Mouse (Mus musculus): ENCODE measurements around the gene F12. TPM values are rescaled to one million over a fixed set of nuclear protein-coding genes. Genes with fewer than 3 reads are reported as not detected.

F12 gene
- 118 and 151 TPM in 2 replicates for polyA plus RNA-seq (2015; fragmentation: Nextera tagmentation; extraction: Ambion mirVana)

DNA sequence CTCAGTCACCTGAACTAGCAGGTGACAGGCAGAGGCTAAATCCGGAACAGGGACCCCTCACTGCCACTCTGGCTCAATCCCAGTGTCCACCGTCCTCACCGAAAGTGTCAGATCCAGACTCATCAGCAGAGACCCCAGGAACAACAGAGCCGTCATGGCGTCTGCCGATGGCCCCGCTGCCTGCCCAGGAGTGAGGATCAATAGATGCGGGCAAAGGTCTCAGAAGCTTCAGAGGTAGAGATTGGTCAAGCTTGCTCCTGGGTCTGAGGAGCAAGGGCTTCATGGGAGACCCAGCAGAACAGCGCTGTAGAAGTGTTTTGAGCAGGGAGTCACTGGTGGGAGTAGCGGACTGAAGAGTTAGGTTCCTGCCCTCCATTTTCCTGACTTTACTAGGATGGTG is at the start of gene F12:
Gene F12 (minus strand): TSS at position 181 of the 400 bp plus-strand sequence.
- Histone ChIP-seq H3K4me3 (replicated peaks) (peak within 1 kb of the TSS; percentile 36), H3K9me3 (replicated peaks) (no peaks in the 10 kb centered on the region), H3K27me3 (peaks cover 19% of the 10 kb centered on the region), H3K4me2 (peak within 1 kb of the TSS; percentile 39), H3K9ac (0 out of 2 replicates have a peak within 1 kb of the TSS, but pooled peaks have one; percentile 15), H3K4me1 (replicated peaks) (peaks cover 29% of the 10 kb centered on the region), H3K36me3 (replicated peaks) (no peaks in the 10 kb centered on the region), H3K27ac (replicated peaks) (0 out of 2 replicates have a peak within 1 kb of the TSS, but pooled peaks have one; percentile 6)
- no peak for ATAC-seq (ENCODE audit: insufficient read depth)
- WGBS (ENCODE audit: insufficient replicate concordance), result 73% methylated on average over 10 of the region's 10 CpGs

DNA sequence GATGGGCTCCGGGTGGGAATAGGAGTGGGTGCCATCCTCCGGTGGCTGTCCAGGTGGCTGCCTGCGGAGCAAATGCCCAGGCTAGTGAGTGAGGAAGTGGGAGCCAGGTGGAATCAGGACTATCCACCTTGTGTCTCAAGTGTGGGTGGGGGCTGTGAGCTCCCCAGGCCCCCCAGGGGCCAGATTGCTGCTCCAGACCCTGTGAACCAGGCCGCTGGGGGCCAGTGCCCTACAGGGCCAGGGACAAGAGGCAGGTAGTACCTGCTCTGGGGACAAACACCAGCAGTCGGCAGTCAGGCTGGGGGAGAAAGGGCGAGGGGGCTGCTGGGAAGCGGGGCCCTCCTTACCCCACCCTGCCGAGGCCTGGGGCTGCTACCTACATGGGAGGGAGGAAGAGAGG is 49.7 kb upstream of the F12 start:
- WGBS (ENCODE audit: insufficient replicate concordance), result 80% methylated on average over 8 of the region's 8 CpGs
- Histone ChIP-seq H3K27ac (replicated peaks) (no peak overlapping the region), H3K36me3 (replicated peaks) (no peaks in the 10 kb centered on the region), H3K4me2 (no peak overlapping the region), H3K4me3 (replicated peaks) (no peak overlapping the region), H3K4me1 (replicated peaks) (peaks cover 26% of the 10 kb centered on the region), H3K27me3 (peaks cover 56% of the 10 kb centered on the region), H3K9ac (no peak overlapping the region), H3K9me3 (replicated peaks) (no peaks in the 10 kb centered on the region)
- no peak for ATAC-seq (ENCODE audit: insufficient read depth)

DNA sequence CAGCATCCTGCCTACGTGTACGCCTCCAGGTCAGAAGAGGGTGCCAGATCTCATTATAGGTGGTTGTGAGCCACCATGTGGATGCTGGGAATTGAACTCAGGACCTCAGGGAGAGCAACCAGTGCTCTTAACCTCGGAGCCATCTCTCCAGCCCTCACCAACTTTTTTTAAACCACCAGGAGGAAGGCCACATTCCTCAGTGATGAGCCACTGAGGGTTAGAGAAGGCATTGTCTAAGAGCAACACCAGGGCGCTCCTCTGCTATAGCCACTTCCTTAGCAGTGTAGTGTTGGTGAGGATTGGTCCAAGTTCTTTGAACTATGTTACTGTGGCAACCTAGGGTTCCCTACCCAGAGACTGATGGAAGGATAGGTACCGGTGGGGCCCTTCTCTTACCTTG is 49.2 kb upstream of the F12 start:
- Histone ChIP-seq H3K9ac (no peak overlapping the region), H3K4me1 (replicated peaks) (peaks cover 31% of the 10 kb centered on the region), H3K27me3 (peaks cover 61% of the 10 kb centered on the region), H3K9me3 (replicated peaks) (no peaks in the 10 kb centered on the region), H3K4me3 (replicated peaks) (no peak overlapping the region), H3K4me2 (no peak overlapping the region), H3K36me3 (replicated peaks) (no peaks in the 10 kb centered on the region), H3K27ac (replicated peaks) (no peak overlapping the region)
- WGBS (ENCODE audit: insufficient replicate concordance), result 68% methylated on average over 5 of the region's 5 CpGs
- ATAC-seq (ENCODE audit: insufficient read depth), result no peak

DNA sequence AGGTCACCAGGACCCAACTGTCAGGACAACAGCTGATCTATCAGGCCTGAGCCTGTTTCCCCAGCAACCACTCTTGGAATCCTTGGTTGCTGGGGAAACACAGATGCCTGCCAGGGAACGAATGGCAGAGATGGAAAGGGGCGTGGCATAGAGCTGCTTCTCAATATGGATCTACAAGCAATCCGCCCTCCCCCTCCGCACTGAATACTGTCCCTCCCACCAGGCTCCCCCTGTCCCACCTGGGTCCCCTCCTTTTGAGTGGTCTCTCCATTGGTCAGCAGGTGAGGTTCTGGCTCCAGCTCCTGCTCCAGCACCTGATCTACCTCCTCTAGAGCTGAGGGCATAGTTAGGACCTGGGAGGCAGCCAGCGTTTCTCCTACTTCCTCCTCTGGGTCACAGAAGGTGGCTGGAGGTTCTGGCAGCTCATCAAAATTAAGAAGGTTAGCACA is 48.1 kb upstream of the F12 start:
- no peak overlapping the region for H3K9ac ChIP-seq
- H3K36me3 ChIP-seq (replicated peaks), result no peaks in the 10 kb centered on the region
- no peak for ATAC-seq (ENCODE audit: insufficient read depth)
- no peak overlapping the region for H3K4me3 ChIP-seq (replicated peaks)
- H3K4me1 ChIP-seq (replicated peaks), result peaks cover 31% of the 10 kb centered on the region
- 44% methylated on average over 5 of the region's 5 CpGs for WGBS (ENCODE audit: insufficient replicate concordance)
- peaks cover 72% of the 10 kb centered on the region for H3K27me3 ChIP-seq
- H3K4me2 ChIP-seq, result no peak overlapping the region
- no peak overlapping the region for H3K27ac ChIP-seq (replicated peaks)
- no peaks in the 10 kb centered on the region for H3K9me3 ChIP-seq (replicated peaks)

DNA sequence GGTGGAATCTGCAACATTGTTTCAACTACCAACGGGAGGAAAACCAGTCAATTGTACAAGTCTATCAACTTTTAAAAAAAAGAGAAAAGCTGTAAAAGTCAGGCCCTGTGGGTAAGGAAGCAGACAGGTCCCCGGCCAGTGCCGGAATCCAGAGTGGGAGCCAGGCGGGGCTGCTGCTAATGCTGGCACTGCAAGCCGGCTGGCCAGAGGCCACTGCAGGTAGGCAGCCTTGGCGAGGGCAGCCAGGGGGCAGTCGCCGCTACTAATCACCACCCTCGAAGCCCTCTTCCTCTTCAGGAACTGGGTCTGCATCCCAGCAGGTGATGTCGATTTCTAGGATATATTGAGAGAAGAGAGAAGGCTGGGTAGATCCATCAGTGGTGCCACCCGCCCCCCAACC is 47.4 kb upstream of the F12 start:
- peaks cover 78% of the 10 kb centered on the region for H3K27me3 ChIP-seq
- H3K27ac ChIP-seq (replicated peaks), result no peak overlapping the region
- WGBS (ENCODE audit: insufficient replicate concordance), result 54% methylated on average over 11 of the region's 11 CpGs
- H3K9ac ChIP-seq, result no peak overlapping the region
- no peak overlapping the region for H3K4me3 ChIP-seq (replicated peaks)
- no peaks in the 10 kb centered on the region for H3K36me3 ChIP-seq (replicated peaks)
- no peak for ATAC-seq (ENCODE audit: insufficient read depth)
- H3K4me1 ChIP-seq (replicated peaks), result peaks cover 30% of the 10 kb centered on the region
- no peak overlapping the region for H3K4me2 ChIP-seq
- no peaks in the 10 kb centered on the region for H3K9me3 ChIP-seq (replicated peaks)

DNA sequence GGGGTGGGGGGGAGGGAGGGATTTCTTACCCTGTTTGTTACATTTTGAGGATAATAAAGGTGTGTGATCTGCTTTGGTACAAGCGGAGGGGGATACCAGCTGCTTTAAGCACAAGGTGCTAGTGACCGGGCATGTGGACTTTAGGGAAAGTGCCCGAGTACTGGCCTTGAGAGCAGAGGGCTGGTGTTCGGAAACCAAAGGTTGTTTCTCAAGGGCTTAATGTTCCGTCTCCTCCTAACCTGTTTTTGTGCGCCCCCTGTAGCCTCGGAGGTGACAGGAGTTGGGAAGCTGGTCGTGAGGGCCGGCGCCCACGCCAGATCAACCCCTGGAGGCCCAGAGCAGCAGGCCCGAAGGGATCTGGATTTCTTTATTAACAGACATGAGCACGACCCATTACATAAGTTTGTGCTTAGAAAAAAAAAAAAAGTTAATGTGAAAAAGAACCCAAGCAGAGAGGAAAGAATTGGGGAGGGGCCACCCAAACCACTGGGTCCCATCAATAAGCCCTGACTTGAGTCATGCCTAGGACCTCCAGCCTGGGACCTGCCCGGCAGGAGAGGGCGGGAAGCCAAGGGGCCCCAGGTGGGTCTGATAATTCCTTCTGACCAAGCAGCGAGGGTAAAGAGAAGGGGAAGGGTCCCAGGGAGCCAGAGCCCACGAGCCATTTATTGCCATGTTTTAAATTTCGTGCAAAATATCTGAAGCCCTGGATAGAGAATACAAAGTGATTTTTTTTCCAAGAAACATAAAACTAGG is 46.7 kb upstream of the F12 start:
- Histone ChIP-seq H3K27ac (replicated peaks) (no peak overlapping the region), H3K4me2 (peak overlapping the region; percentile 91), H3K36me3 (replicated peaks) (no peaks in the 10 kb centered on the region), H3K4me3 (replicated peaks) (peak overlapping the region; percentile 59), H3K9me3 (replicated peaks) (no peaks in the 10 kb centered on the region), H3K27me3 (peaks cover 86% of the 10 kb centered on the region), H3K4me1 (replicated peaks) (peaks cover 27% of the 10 kb centered on the region), H3K9ac (no peak overlapping the region)
- ATAC-seq (ENCODE audit: insufficient read depth), result no peak
- 17% methylated on average over 18 of the region's 18 CpGs for WGBS (ENCODE audit: insufficient replicate concordance)

DNA sequence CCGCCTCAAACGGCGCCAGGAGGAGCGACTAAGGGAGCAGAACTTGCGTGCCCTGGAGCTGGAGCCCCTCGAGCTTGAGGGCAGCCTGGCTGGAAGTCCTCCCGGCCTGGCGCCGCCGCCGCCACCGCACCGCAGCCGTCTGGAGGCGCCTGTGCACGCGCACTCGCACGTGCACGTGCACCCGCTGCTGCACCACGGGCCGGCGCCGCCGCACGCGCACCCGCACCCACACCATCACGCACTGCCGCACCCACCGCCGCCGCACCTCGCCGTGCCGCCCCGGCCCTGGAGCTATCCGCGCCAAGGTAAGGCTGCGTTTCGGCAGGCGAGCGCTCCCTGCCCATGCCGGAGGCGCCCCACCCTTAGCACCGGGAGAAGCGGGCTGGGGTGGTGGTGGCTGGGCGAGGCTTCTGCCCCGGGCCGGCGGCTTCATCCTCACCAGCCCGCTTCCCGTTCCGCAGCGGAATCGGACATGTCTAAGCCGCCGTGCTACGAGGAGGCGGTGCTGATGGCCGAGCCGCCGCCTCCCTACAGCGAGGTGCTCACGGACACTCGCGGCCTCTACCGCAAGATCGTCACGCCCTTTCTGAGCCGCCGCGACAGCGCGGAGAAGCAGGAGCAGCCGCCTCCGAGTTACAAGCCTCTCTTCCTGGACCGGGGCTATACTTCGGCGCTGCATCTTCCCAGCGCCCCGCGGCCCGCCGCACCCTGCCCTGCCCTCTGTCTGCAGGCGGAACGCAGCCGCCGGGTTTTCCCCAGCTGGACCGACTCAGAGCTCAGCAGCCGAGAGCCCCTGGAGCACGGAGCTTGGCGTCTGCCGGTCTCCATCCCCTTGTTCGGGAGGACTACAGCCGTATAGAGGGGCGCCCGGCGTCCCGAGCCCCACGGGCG is 45.8 kb upstream of the F12 start:
- H3K36me3 ChIP-seq (replicated peaks), result no peaks in the 10 kb centered on the region
- peak overlapping the region; percentile 46; the same call in 1 of the 2 replicates for H3K9ac ChIP-seq
- H3K9me3 ChIP-seq (replicated peaks), result no peaks in the 10 kb centered on the region
- 0 out of 2 replicates have a peak, but pooled peaks have one; percentile 15 for ATAC-seq (ENCODE audit: insufficient read depth)
- H3K4me3 ChIP-seq (replicated peaks), result peak overlapping the region; percentile 59
- no peak overlapping the region for H3K27ac ChIP-seq (replicated peaks)
- WGBS (ENCODE audit: insufficient replicate concordance), result under 1% methylated on average over 102 of the region's 103 CpGs
- peaks cover 27% of the 10 kb centered on the region for H3K4me1 ChIP-seq (replicated peaks)
- peaks cover 94% of the 10 kb centered on the region for H3K27me3 ChIP-seq
- H3K4me2 ChIP-seq, result peak overlapping the region; percentile 91

DNA sequence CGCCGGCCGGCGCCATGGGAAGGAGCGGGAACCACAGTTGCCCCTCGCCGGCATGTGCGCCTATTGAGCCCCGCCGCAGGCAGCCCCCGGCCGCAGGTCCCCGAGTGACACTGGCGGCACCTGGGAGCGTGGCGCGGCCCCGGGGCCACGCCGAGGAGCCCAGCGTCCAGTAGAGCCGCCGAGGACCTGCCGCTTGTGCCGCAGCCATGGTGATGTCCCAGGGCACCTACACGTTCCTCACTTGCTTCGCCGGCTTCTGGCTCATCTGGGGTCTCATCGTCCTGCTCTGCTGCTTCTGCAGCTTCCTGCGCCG is 45.2 kb upstream of the F12 start:
- Histone ChIP-seq H3K4me2 (peak overlapping the region; percentile 91), H3K4me1 (replicated peaks) (peaks cover 27% of the 10 kb centered on the region), H3K36me3 (replicated peaks) (no peaks in the 10 kb centered on the region), H3K4me3 (replicated peaks) (peak overlapping the region; percentile 59), H3K9ac (peak overlapping the region; percentile 46; the same call in 1 of the 2 replicates), H3K27me3 (peaks cover 100% of the 10 kb centered on the region), H3K9me3 (replicated peaks) (no peaks in the 10 kb centered on the region), H3K27ac (replicated peaks) (no peak overlapping the region)
- 0 out of 2 replicates have a peak, but pooled peaks have one; percentile 10 for ATAC-seq (ENCODE audit: insufficient read depth)
- under 1% methylated on average over 31 of the region's 31 CpGs for WGBS (ENCODE audit: insufficient replicate concordance)

DNA sequence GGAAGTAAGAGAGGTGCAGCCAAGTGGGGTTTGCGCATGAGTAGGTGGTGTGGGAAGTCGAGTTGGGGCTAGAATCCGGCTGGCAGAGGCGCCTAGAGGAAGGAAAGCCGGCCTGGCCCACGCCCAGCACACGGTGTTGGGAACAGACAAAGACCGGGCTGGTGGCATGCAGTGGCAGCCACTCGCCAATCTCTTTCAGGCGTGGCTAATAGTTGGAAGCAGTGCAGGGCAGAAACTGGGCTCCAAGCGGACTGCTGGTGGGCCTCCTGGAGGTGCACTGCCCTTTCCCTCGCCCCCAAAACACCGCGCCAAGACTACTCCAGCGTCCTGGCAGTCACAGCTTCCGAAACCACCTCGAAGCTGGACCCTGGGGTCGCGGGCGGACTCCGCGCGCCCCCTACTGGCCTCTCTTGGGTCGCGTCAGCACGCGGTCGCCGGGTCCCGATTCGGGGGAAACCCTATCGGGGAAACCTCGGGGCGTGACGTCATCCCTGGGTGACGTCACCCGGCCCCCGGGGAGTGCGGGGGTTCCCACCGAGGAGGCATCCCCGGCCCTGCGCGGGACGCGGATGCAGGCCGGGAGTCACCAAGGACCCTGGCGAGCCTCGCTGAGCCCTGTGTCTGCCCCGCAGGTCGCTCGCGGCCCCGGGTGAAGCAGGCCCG is 44.7 kb upstream of the F12 start:
- peak overlapping the region; percentile 59 for H3K4me3 ChIP-seq (replicated peaks)
- H3K27me3 ChIP-seq, result peaks cover 100% of the 10 kb centered on the region
- WGBS (ENCODE audit: insufficient replicate concordance), result under 1% methylated on average over 54 of the region's 54 CpGs
- H3K36me3 ChIP-seq (replicated peaks), result no peaks in the 10 kb centered on the region
- H3K4me2 ChIP-seq, result peak overlapping the region; percentile 91
- no peak overlapping the region for H3K27ac ChIP-seq (replicated peaks)
- peak; percentile 52 for ATAC-seq (ENCODE audit: insufficient read depth)
- no peaks in the 10 kb centered on the region for H3K9me3 ChIP-seq (replicated peaks)
- peak overlapping the region; percentile 46; the same call in 1 of the 2 replicates for H3K9ac ChIP-seq
- peaks cover 27% of the 10 kb centered on the region for H3K4me1 ChIP-seq (replicated peaks)

DNA sequence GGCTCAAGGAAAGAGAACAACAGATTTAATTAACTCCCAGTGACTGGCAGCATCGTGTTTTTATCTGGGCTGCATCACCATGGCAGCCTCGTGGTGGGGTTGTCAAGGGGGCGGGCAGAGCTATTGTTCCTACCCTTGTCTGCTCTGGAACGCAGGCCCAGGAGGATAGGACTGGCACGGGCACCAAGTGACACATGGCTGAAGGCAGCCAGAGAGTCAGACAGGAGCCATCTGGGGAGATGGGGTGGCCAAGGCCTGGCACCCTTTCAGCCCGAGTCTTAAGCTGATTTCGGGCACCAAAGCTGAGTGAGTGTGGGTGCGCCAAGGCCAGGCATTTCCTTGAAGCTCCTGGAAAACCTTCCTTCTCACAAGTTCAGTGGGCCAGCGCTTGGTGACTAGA is 43.8 kb upstream of the F12 start:
- WGBS (ENCODE audit: insufficient replicate concordance), result 58% methylated on average over 9 of the region's 9 CpGs
- H3K27me3 ChIP-seq, result peaks cover 100% of the 10 kb centered on the region

More for the DNA sequence above, 43.8 kb upstream of the F12 start:
- Histone ChIP-seq H3K4me1 (replicated peaks) (peaks cover 27% of the 10 kb centered on the region), H3K9ac (no peak overlapping the region), H3K36me3 (replicated peaks) (no peaks in the 10 kb centered on the region), H3K4me2 (no peak overlapping the region), H3K27ac (replicated peaks) (no peak overlapping the region), H3K4me3 (replicated peaks) (no peak overlapping the region), H3K9me3 (replicated peaks) (no peaks in the 10 kb centered on the region)
- ATAC-seq (ENCODE audit: insufficient read depth), result no peak

Data from liver, embryonic 15.5 days (tissue).